In genomic region chr7:138051696-138052095, GRCm38 (mm10) we compare ENCODE assay signal across 21 mouse cellular contexts.
"Had no signal": no experiment of that assay in that cellular context is flagged by ENCODE, and none has a peak within 500 bp of the region (broad histone marks: within the 10 kb centered on the region; RNA-seq: fewer than 3 reads in every experiment).

No protein-coding gene starts in this region.

- H3K36me3 ChIP-seq: limb, embryonic 10.5 days; limb, embryonic 13.5 days; midbrain, embryonic 10.5 days; midbrain, embryonic 13.5 days; neural tube, embryonic 12.5 days had no signal

- H3K4me3 ChIP-seq: limb, embryonic 10.5 days; limb, embryonic 13.5 days; midbrain, embryonic 10.5 days; midbrain, embryonic 13.5 days; myocyte; neural tube, embryonic 12.5 days had no signal

- H3K27me3 ChIP-seq: limb, embryonic 13.5 days; midbrain, embryonic 13.5 days; neural tube, embryonic 12.5 days had no signal

- DNase-seq: kidney, adult 18-20 months; kidney, adult 9 months; kidney, postnatal 14 days; kidney, postnatal 4 days; liver, postnatal 0 days; lung, embryonic 14.5 days; retina, postnatal 1 day; thymus, adult 2 months; thymus, postnatal 14 days; thymus, postnatal 4 days had no signal

- H3K9ac ChIP-seq: limb, embryonic 13.5 days; liver, embryonic 14.5 days; liver, postnatal 0 days; lung, embryonic 14.5 days; midbrain, embryonic 13.5 days; neural tube, embryonic 12.5 days had no signal

- H3K27ac ChIP-seq: limb, embryonic 10.5 days; limb, embryonic 13.5 days; liver, embryonic 14.5 days; macrophage; midbrain, embryonic 10.5 days; midbrain, embryonic 13.5 days; neural tube, embryonic 12.5 days had no signal

- H3K4me1 ChIP-seq: limb, embryonic 10.5 days; limb, embryonic 13.5 days; midbrain, embryonic 10.5 days; midbrain, embryonic 13.5 days; neural tube, embryonic 12.5 days had no signal

- H3K9me3 ChIP-seq: limb, embryonic 10.5 days; limb, embryonic 13.5 days; midbrain, embryonic 10.5 days; midbrain, embryonic 13.5 days; neural tube, embryonic 12.5 days had no signal

- ATAC-seq: intestine, embryonic 16.5 days; liver, postnatal 0 days; lung, postnatal 0 days; midbrain, embryonic 13.5 days; midbrain, embryonic 16.5 days had no signal

- H3K4me2 ChIP-seq: limb, embryonic 13.5 days; lung, embryonic 14.5 days; midbrain, embryonic 13.5 days; neural tube, embryonic 12.5 days had no signal
